Mouse (Mus musculus) midbrain, embryonic 15.5 days (tissue): ENCODE data around the gene Camta1. TPM values are rescaled to one million over a fixed set of nuclear protein-coding genes. Genes with fewer than 3 reads are reported as not detected.
"Not testable (repeated sequence)": the region's sequence is repeated elsewhere in the genome, so short reads cannot be mapped to it uniquely, and the experiment has no call there.

Source experiments
- ATAC-seq: fragments of 200-750 bp; cut with Nextera tagmentation; replicated peaks from 2 replicates; pipeline ENCODE4 v1.8.0; 2017; ENCODE audit warnings: moderate TSS enrichment
- H3K27ac ChIP-seq: fragments of 300-500 bp; sonication (generic); 2 replicates; pipeline ENCODE4 v1.5.1; 2015; ENCODE audit warnings: mild to moderate bottlenecking, inconsistent platforms
- H3K27me3 ChIP-seq: fragments of 300-500 bp; sonication (generic); replicated peaks from 2 replicates; pipeline ENCODE4 v1.6.1; 2015; ENCODE audit warnings: inconsistent platforms
- H3K36me3 ChIP-seq: fragments of 300-500 bp; sonication (generic); replicated peaks from 2 replicates; pipeline ENCODE4 v1.6.1; 2015; ENCODE audit warnings: inconsistent platforms
- H3K4me1 ChIP-seq: fragments of 300-500 bp; sonication (generic); 2 replicates; pipeline ENCODE4 v1.6.1; 2015; ENCODE audit warnings: inconsistent platforms
- H3K4me2 ChIP-seq: fragments of 300-500 bp; sonication (generic); 2 replicates; pipeline ENCODE4 v1.6.1; 2015; ENCODE audit warnings: inconsistent platforms, mild to moderate bottlenecking, moderate library complexity
- H3K4me3 ChIP-seq: fragments of 300-500 bp; sonication (generic); 2 replicates; pipeline ENCODE4 v1.5.1; 2015; ENCODE audit warnings: mild to moderate bottlenecking, inconsistent platforms
- H3K9ac ChIP-seq: fragments of 300-500 bp; sonication (generic); 2 replicates; pipeline ENCODE4 v1.6.1; 2015; ENCODE audit warnings: mild to moderate bottlenecking, inconsistent platforms
- H3K9me3 ChIP-seq: fragments of 300-500 bp; sonication (generic); 2 replicates; pipeline ENCODE4 v1.6.1; 2016; ENCODE audit warnings: inconsistent platforms
- WGBS: fragments of 180-500 bp; shearing (Covaris S2); methylation state at CpG from one replicate; pipeline ENCODE4 v1.1.7; 2015; ENCODE audit warnings: mixed read lengths; 5-methylcytosine and 5-hydroxymethylcytosine counted together
- polyA plus RNA-seq: library from polyadenylated mRNA; unstranded; fragments of >200 nt; fragmentation: Nextera tagmentation; extraction: Ambion mirVana; gene quantifications from 2 replicates; pipeline ENCODE4 v1.2.1, GENCODE M21; 2015

The Camta1 gene
- polyA plus RNA-seq, 1 experiment from 2014 or later = 156 TPM

GRCm38 (mm10) chr4:150891308-150891707, 970.4 kb downstream of the Camta1 start:
- no peak for ATAC-seq
- no peak overlapping the region for H3K4me2 ChIP-seq
- WGBS = 87% methylated on average over 5 of the region's 5 CpGs
- no peaks in the 10 kb centered on the region for H3K4me1 ChIP-seq
- H3K27ac ChIP-seq = no peak overlapping the region
- H3K27me3 ChIP-seq = no peaks in the 10 kb centered on the region
- no peak overlapping the region for H3K9ac ChIP-seq
- H3K36me3 ChIP-seq = no peaks in the 10 kb centered on the region
- H3K4me3 ChIP-seq = no peak overlapping the region
- H3K9me3 ChIP-seq = no peaks in the 10 kb centered on the region

DNA sequence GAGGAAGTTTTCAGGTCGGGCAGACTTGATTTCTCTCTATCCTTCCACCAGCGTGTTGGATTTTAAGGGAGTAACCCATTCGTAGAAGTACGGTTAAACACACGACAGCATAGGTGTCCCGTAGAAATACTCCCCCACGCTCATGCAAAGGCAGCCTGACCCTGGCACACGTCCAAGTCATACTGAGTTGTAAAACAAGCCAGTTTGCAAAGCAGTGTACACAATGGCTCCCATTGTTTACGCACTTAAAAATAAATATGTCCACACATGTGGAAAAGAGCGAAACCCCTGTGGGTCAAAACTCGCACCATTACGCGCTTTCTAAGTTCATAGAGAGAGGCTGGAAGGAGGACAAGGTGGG, 971.7 kb downstream of the Camta1 start:
- Histone ChIP-seq H3K4me3 (no peak overlapping the region), H3K27ac (no peak overlapping the region), H3K9me3 (no peaks in the 10 kb centered on the region), H3K9ac (no peak overlapping the region), H3K4me2 (no peak overlapping the region), H3K36me3 (no peaks in the 10 kb centered on the region), H3K4me1 (no peaks in the 10 kb centered on the region), H3K27me3 (no peaks in the 10 kb centered on the region)
- WGBS = 62% methylated on average over 13 of the region's 13 CpGs
- no peak for ATAC-seq

- no peaks in the 10 kb centered on the region for H3K9me3 ChIP-seq
- no peak overlapping the region for H3K4me3 ChIP-seq
- WGBS = 48% methylated on average over 20 of the region's 20 CpGs
- no peaks in the 10 kb centered on the region for H3K36me3 ChIP-seq
- H3K4me2 ChIP-seq = no peak overlapping the region
- ATAC-seq = no peak
- no peak overlapping the region for H3K9ac ChIP-seq
- no peaks in the 10 kb centered on the region for H3K4me1 ChIP-seq
- no peak overlapping the region for H3K27ac ChIP-seq
- H3K27me3 ChIP-seq = no peaks in the 10 kb centered on the region
Observed at GRCm38 (mm10) chr4:150889273-150889954, 972.3 kb downstream of the Camta1 start.

GRCm38 (mm10) chr4:150888492-150888891, 973.2 kb downstream of the Camta1 start:
- Histone ChIP-seq H3K4me3 (no peak overlapping the region), H3K36me3 (no peaks in the 10 kb centered on the region), H3K9ac (no peak overlapping the region), H3K27me3 (no peaks in the 10 kb centered on the region), H3K4me1 (no peaks in the 10 kb centered on the region), H3K27ac (no peak overlapping the region), H3K9me3 (no peaks in the 10 kb centered on the region), H3K4me2 (no peak overlapping the region)
- ATAC-seq = no peak
- WGBS = 82% methylated on average over 4 of the region's 4 CpGs

DNA sequence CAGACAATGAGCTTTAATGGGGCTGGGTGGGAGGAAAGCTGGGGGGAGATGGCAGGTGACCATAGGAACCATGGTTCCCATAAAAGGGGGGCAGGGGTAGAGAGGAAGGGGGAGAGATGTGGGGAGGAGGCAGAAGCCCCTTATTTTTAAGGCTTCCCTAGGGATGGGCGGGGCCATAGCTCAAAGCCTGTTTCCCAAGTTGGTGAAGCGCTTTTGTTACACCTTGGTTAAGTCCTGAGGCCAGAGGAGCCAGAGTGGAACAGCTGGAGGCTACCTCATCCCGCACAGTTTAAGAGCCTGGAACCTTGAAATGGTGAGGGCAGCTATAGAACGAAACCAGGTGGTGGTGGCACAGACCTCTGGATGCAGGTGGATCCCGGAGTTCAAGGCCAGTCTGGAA, 973.8 kb downstream of the Camta1 start:
- H3K4me1 ChIP-seq = no peaks in the 10 kb centered on the region
- ATAC-seq = no peak
- no peak overlapping the region for H3K9ac ChIP-seq
- H3K36me3 ChIP-seq = no peaks in the 10 kb centered on the region
- no peaks in the 10 kb centered on the region for H3K27me3 ChIP-seq
- H3K27ac ChIP-seq = no peak overlapping the region
- no peaks in the 10 kb centered on the region for H3K9me3 ChIP-seq
- 83% methylated on average over 5 of the region's 5 CpGs for WGBS
- H3K4me3 ChIP-seq = no peak overlapping the region
- H3K4me2 ChIP-seq = no peak overlapping the region

GRCm38 (mm10) chr4:150882632-150883031, 979.0 kb downstream of the Camta1 start:
- Histone ChIP-seq H3K9ac (no peak overlapping the region), H3K4me3 (no peak overlapping the region), H3K36me3 (no peaks in the 10 kb centered on the region), H3K4me1 (no peaks in the 10 kb centered on the region), H3K9me3 (peaks cover 11% of the 10 kb centered on the region), H3K27ac (no peak overlapping the region), H3K27me3 (no peaks in the 10 kb centered on the region), H3K4me2 (no peak overlapping the region)
- 85% methylated on average over 5 of the region's 5 CpGs for WGBS
- ATAC-seq = no peak

DNA sequence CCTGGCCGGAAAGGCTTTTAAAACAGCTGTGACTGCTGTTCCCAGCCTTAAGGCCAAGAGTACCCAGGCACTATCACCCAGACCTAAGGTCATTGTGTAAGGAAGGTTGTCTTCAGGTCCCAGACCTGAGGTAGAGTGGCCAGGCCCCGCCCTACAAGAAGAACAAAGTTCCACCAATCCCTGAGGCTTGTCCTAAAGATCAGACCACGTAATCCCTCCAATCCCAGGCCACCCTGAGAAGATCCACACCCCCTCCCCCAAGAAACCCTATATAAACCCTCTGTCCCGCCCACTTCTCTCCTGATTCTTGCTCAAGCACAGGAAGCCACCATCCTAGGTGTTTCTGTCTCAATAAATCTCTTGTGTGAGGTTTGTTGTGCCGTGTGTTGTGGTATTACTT, 981.3 kb downstream of the Camta1 start:
- H3K9me3 ChIP-seq = peaks cover 11% of the 10 kb centered on the region
- H3K27ac ChIP-seq = no peak overlapping the region
- H3K27me3 ChIP-seq = no peaks in the 10 kb centered on the region
- no peak overlapping the region for H3K4me2 ChIP-seq
- no peak overlapping the region for H3K9ac ChIP-seq
- WGBS = 84% methylated on average over 5 of the region's 5 CpGs
- no peak for ATAC-seq
- H3K4me3 ChIP-seq = no peak overlapping the region
- no peaks in the 10 kb centered on the region for H3K4me1 ChIP-seq
- H3K36me3 ChIP-seq = no peaks in the 10 kb centered on the region

DNA sequence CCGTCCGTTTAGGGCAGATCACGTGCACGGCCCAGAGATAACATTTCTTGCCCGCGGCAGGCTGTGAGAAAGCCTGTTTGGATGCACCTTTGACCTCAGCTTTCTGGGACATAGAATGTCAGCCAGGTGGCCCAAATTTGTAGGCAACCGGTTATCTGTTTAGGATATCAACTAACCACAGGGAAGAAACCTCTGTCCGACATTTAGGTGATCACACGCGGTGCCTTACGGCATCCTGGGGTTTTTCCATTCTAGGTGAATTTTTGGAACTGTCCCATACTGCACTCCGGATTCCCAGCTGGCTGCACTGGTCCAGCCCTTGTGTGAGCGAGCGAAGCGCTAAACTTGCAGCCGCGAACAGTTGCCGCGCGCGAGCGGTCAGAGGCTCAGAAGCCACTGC, 982.0 kb downstream of the Camta1 start:
- Histone ChIP-seq H3K4me2 (no peak overlapping the region), H3K9me3 (peaks cover 11% of the 10 kb centered on the region), H3K36me3 (no peaks in the 10 kb centered on the region), H3K4me3 (no peak overlapping the region), H3K9ac (no peak overlapping the region), H3K27ac (no peak overlapping the region), H3K4me1 (no peaks in the 10 kb centered on the region), H3K27me3 (no peaks in the 10 kb centered on the region)
- 95% methylated on average over 22 of the region's 22 CpGs for WGBS
- no peak for ATAC-seq

DNA sequence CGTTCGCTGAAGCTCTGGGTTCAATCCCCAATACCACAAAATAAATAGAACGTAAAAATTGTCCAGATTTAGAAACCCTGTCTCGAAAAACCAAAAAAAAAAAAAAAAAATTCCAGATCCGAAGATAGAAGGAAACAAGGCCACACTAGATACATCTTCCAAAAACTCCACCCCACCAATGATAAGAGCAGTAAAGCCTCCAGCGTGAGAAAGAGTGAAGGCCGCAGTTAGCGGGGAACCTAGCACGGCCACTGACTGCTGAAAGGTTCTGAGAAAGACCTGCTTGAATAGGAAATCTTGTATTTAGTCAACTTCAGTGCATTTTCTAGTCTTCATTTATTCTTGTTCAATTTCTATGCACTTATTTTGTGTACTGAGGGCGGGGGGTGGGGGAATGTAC, 986.3 kb downstream of the Camta1 start:
- no peak for ATAC-seq
- Histone ChIP-seq H3K4me1 (peaks cover 7% of the 10 kb centered on the region; the same call in 1 of the 2 replicates), H3K9me3 (peaks cover 11% of the 10 kb centered on the region), H3K27ac (no peak overlapping the region), H3K9ac (no peak overlapping the region), H3K4me3 (no peak overlapping the region), H3K36me3 (no peaks in the 10 kb centered on the region), H3K4me2 (no peak overlapping the region), H3K27me3 (no peaks in the 10 kb centered on the region)
- 87% methylated on average over 10 of the region's 10 CpGs for WGBS

DNA sequence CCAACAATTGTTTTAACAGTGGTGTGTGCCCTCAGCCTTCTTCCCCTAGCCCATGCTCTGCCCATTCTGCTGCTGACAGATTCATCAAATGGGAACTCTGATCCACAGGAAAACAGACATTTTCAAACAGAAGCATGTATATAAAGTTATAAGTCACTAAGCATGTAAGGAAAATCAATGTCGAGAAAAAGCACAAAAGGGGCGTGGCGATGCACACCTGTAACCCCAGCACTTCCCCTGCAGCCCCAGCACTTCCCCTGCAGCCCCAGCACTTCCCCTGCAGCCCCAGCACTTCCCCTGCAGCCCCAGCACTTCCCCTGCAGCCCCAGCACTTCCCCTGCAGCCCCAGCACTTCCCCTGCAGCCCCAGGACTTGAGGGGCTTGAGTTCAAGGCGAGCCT, 987.3 kb downstream of the Camta1 start:
- H3K27ac ChIP-seq, H3K4me3 ChIP-seq, H3K36me3 ChIP-seq, ATAC-seq, H3K9ac ChIP-seq, H3K27me3 ChIP-seq, H3K4me2 ChIP-seq, H3K4me1 ChIP-seq: not testable (repeated sequence)
- 79% methylated on average over 4 of the region's 4 CpGs for WGBS
- H3K9me3 ChIP-seq = peaks cover 11% of the 10 kb centered on the region

DNA sequence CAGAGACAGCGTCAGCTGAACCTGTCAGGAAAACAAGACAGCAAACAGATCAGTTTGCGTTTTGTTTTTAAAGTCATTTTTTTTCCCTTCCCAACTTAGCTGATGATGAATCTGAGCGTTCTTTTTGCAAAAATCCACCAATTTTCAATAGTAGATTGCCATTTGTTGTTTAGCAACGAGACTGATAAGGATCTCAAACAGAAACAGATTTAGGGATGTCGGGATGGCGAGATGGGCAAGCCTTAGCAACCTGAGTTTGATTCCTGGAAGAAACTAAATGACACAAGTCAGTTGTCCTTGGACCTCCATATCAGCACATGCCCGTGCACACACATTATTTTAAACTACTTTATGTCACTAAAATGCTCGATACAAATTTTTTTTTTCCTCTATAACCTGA, 989.0 kb downstream of the Camta1 start:
- no peak overlapping the region for H3K9ac ChIP-seq
- peaks cover 2% of the 10 kb centered on the region; the same call in 1 of the 2 replicates for H3K36me3 ChIP-seq
- no peak overlapping the region for H3K27ac ChIP-seq
- 86% methylated on average over 8 of the region's 8 CpGs for WGBS
- H3K9me3 ChIP-seq = no peaks in the 10 kb centered on the region
- H3K27me3 ChIP-seq = no peaks in the 10 kb centered on the region
- ATAC-seq = no peak
- no peak overlapping the region for H3K4me3 ChIP-seq
- H3K4me2 ChIP-seq = no peak overlapping the region
- peaks cover 7% of the 10 kb centered on the region; the same call in 1 of the 2 replicates for H3K4me1 ChIP-seq

DNA sequence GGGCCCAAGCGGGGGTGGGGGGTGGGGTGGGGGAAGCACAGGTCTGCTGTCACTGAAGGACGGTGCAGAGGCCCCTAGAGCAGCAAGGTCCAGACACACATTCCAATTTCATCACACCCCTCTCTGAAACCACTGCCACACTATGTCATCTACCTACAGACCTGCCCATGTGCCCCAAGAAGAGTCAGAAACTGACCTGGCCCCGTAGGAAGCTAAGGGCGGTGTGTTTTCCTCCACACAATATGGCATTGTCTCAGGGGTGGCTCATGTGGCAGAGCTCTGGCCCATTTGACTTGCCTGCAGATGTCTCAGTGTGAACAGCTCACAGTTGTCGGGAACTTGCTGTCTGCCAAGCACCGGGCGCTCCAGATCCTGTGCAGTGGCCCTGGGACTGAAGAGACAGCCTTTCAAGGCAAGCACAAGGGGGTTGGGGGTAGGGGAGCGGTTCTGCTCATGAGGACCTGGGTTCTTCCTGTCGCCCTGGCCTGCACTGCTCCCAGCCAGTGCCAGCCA, 989.5 kb downstream of the Camta1 start:
- no peak for ATAC-seq
- H3K27ac ChIP-seq = no peak overlapping the region
- no peak overlapping the region for H3K4me3 ChIP-seq

More for the DNA sequence above, 989.5 kb downstream of the Camta1 start:
- Histone ChIP-seq H3K4me1 (peaks cover 7% of the 10 kb centered on the region; the same call in 1 of the 2 replicates), H3K36me3 (peaks cover 6% of the 10 kb centered on the region; the same call in 1 of the 2 replicates), H3K9ac (no peak overlapping the region), H3K9me3 (no peaks in the 10 kb centered on the region), H3K4me2 (no peak overlapping the region), H3K27me3 (no peaks in the 10 kb centered on the region)
- 52% methylated on average over 9 of the region's 9 CpGs for WGBS
